Mouse (Mus musculus) liver, postnatal 0 days (tissue): ENCODE results near the gene Ubash3a.

ENCODE experiments used
- CTCF ChIP-seq: sonication (generic); IDR thresholded peaks from 2 replicates; pipeline ENCODE4 v1.5.1; 2016; ENCODE audit warnings: antibody characterized with exemption, low read depth
- EP300 ChIP-seq: IDR thresholded peaks from 2 replicates; pipeline ENCODE4 v1.6.1; 2016; ENCODE audit warnings: antibody characterized with exemption, low read depth, mild to moderate bottlenecking

DNA sequence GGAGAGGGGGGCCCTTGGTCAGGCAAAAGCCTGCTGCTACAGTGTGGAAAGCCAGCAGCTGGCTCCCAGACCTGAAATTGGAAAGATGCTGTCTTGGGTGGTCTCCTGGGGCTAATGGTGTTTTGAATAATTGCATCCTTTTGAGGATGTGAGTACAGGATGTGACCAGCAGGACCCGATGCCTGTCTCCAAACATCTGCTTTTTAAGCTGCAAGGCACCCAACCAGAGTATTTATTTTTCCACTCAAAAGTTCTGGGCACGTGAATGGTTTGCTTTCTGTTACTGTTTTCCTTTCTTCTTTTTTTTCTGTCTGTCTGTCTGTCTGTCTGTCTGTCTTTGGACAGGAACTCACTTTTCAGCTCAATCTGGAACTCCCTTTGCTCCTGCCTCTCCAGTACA lies 15.0 kb upstream of the Ubash3a start:
- no peak for TF ChIP-seq CTCF
- TF ChIP-seq EP300, result peak; percentile 19; the same call in 1 of the 2 replicates
